Mouse (Mus musculus) embryonic facial prominence, embryonic 12.5 days (tissue): Measurements from ENCODE around the gene Cyb561d2. TPM values are rescaled to one million over a fixed set of nuclear protein-coding genes. Genes with fewer than 3 reads are reported as not detected.
A peak's percentile ranks its signal among the peaks of the same experiment; 100 is the strongest.
"Not testable (repeated sequence)": the region's sequence is repeated elsewhere in the genome, so short reads cannot be mapped to it uniquely, and the experiment has no call there.

Source experiments
- ATAC-seq: fragments of 200-750 bp; cut with Nextera tagmentation; 2 replicates; pipeline ENCODE4 v1.8.0; 2017; ENCODE audit not compliant: insufficient number of reproducible peaks, insufficient read depth, low FRiP score, low TSS enrichment
- H3K27ac ChIP-seq: fragments of 300-500 bp; sonication (generic); 2 replicates; pipeline ENCODE4 v1.5.1; 2016; ENCODE audit warnings: mild to moderate bottlenecking
- H3K27me3 ChIP-seq: fragments of 300-500 bp; sonication (generic); 2 replicates; pipeline ENCODE4 v1.6.1; 2016; ENCODE audit warnings: mild to moderate bottlenecking, moderate library complexity
- H3K36me3 ChIP-seq: fragments of 300-500 bp; sonication (generic); 2 replicates; pipeline ENCODE4 v1.6.1; 2016; ENCODE audit warnings: mild to moderate bottlenecking
- H3K4me1 ChIP-seq: fragments of 300-500 bp; sonication (generic); 2 replicates; pipeline ENCODE4 v1.6.1; 2016
- H3K4me2 ChIP-seq: fragments of 300-500 bp; sonication (generic); replicated peaks from 2 replicates; pipeline ENCODE4 v1.6.1; 2016; ENCODE audit warnings: mild to moderate bottlenecking, moderate library complexity
- H3K4me3 ChIP-seq: fragments of 300-500 bp; sonication (generic); 2 replicates; pipeline ENCODE4 v1.5.1; 2016; ENCODE audit warnings: mild to moderate bottlenecking
- H3K9ac ChIP-seq: fragments of 300-500 bp; sonication (generic); 2 replicates; pipeline ENCODE4 v1.6.1; 2016; ENCODE audit warnings: mild to moderate bottlenecking, moderate library complexity
- H3K9me3 ChIP-seq: fragments of 300-500 bp; sonication (generic); 2 replicates; pipeline ENCODE4 v1.6.1; 2016; ENCODE audit warnings: mild to moderate bottlenecking, moderate library complexity
- WGBS: fragments of 180-500 bp; shearing (Covaris S2); methylation state at CpG from one replicate; pipeline ENCODE4 v1.1.7; 2016; 5-methylcytosine and 5-hydroxymethylcytosine counted together
- polyA plus RNA-seq: library from polyadenylated mRNA; unstranded; fragments of >200 nt; fragmentation: Nextera tagmentation; extraction: Ambion mirVana; gene quantifications from 2 replicates; pipeline ENCODE4 v1.2.1, GENCODE M21; 2016

The Cyb561d2 gene
- polyA plus RNA-seq, 1 experiment from 2014 or later = 17.7 TPM

DNA sequence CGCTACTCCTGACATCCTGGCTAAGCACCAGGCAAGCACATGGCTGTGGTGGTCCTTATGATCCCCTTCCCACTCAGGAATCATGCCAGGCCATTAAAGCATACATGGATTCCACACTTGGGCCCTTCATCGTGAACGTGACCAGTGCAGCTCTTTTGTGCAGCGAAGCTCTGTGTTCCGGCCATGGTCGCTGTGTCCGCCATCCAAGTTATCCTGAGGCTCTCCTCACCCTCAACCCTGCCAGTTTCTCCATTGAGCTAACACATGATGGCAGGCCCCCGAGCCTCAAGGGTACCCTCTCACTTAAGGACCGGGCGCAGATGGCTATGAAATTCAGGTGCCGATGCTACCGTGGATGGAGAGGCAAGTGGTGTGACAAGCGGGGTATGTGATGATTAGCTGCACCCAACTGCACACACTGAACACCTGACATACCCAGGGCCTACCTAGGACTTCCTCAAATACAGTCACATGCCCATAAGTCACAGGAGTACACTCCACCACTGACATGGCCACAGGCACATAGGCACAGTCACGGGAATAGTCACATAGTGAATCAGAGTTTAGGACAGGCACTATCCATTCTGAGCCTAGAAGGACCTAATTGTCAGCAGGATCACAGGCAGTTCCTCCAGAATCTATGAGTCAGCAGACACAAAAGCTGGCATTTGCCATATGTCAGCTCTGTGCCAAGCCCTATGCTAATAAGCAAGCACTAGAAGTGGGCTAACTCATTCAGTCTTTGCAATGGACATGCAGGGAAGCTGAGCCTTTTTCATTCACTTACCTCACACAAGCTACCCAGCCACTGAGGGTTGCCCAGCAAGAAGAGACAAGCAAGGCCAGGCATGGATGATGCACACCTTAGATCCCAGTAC, 37.3 kb upstream of the Cyb561d2 start:
- WGBS = 94% methylated on average over 14 of the region's 14 CpGs
- ATAC-seq = no peak

DNA sequence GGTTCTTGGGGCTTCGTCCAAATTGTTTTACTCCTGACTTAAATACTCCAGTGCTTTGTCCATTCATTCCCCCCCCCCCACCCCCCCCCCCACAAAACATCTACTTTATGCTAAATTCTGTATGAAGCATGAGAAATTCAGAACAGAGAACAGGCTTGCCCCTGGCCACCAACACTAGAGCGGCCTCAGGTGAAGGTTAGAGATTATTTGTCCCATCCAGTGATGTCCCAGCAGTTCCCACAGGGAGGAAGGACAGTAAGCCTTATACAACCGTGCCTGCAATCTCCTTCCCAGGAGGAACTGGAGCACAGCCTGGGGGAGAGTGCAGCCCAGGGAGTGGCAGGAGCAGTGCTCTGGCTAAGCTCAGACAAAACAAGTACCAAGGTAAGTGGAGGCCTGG, 36.6 kb upstream of the Cyb561d2 start, which contains the start of gene Naa80:
TSS of gene Naa80 (plus strand) at position 301 of the 400 bp plus-strand sequence.
- 76% methylated on average over 3 of the region's 3 CpGs for WGBS
- H3K4me2 ChIP-seq = peak within 1 kb of the TSS; percentile 84
- H3K4me1 ChIP-seq = peaks cover 41% of the 10 kb centered on the region
- H3K4me3 ChIP-seq = no peak within 1 kb of the TSS
- no peak for ATAC-seq
- H3K9me3 ChIP-seq = no peaks in the 10 kb centered on the region
- 0 out of 2 replicates have a peak within 1 kb of the TSS, but pooled peaks have one; percentile 5 for H3K9ac ChIP-seq
- peak within 1 kb of the TSS; percentile 90 for H3K27ac ChIP-seq
- no peaks in the 10 kb centered on the region for H3K27me3 ChIP-seq
- peaks cover 21% of the 10 kb centered on the region for H3K36me3 ChIP-seq

More for the DNA sequence above, 37.3 kb upstream of the Cyb561d2 start:
- Histone ChIP-seq H3K9me3 (no peaks in the 10 kb centered on the region), H3K27me3 (no peaks in the 10 kb centered on the region), H3K36me3 (peaks cover 19% of the 10 kb centered on the region), H3K9ac (0 out of 2 replicates have a peak overlapping the region, but pooled peaks have one; percentile 5), H3K4me1 (peaks cover 41% of the 10 kb centered on the region), H3K4me2 (peak overlapping the region; percentile 84), H3K27ac (peak overlapping the region; percentile 90), H3K4me3 (no peak overlapping the region)

DNA sequence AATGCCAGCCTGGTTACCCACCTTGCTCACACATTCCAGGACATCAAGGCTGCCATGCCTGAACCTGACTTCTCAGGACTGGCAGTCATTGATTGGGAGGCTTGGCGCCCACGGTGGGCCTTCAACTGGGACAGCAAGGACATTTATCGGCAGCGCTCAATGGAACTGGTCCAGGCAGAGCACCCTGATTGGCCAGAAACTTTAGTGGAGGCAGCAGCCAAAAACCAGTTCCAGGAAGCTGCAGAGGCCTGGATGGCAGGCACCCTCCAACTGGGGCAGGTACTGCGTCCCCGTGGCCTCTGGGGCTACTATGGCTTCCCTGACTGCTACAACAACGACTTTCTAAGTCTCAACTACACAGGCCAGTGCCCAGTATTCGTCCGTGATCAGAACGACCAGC, 35.9 kb upstream of the Cyb561d2 start:
- Histone ChIP-seq H3K4me1 (peaks cover 41% of the 10 kb centered on the region), H3K27ac (no peak overlapping the region), H3K9me3 (no peaks in the 10 kb centered on the region), H3K27me3 (no peaks in the 10 kb centered on the region), H3K4me2 (peak overlapping the region; percentile 57; the same call in 1 of the 2 replicates), H3K4me3 (no peak overlapping the region), H3K36me3 (peaks cover 21% of the 10 kb centered on the region), H3K9ac (no peak overlapping the region)
- ATAC-seq = no peak
- WGBS = 93% methylated on average over 10 of the region's 10 CpGs

DNA sequence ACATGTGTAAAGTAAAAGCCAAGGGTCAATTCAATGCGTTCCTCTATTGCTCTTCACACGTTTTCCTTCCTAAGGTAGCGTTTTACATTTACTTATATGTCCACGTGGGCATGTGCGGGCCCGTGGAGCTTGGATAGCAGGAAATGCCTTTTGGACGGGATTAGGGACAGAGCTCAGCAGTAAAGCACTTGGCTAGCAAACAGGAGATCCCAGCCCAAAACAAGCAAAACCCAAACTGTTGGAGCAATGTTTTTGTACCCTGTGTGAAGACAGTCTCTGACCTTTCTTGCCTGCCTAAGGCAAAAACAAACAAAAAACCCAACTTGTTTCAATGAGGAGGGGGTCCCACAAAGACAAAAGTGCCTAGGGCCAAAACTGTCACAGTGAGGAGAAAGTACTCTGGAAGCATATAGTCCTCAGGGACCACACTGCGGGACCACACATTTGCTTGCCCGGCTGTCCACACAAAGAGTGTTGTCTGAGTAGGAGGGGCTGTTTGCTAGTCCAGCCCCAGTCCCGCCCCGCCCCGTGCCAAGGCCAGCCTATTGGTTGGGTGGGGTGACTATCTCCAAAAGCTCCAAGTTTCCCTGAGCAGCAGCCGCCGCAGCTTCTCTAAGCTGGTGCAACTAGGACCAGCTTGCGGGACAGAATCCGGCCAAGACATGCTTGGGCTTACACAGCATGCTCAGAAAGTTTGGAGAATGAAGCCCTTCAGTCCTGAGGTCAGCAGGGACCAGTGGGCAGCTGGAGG, 34.5 kb upstream of the Cyb561d2 start, which contains the start of gene Hyal1:
TSS of gene Hyal1 (plus strand) at position 571 of the 751 bp plus-strand sequence.
- ATAC-seq = peak; percentile 47
- Histone ChIP-seq H3K9me3 (no peaks in the 10 kb centered on the region), H3K27ac (peak within 1 kb of the TSS; percentile 75), H3K36me3 (peaks cover 30% of the 10 kb centered on the region), H3K4me3 (peak within 1 kb of the TSS; percentile 38), H3K9ac (peak within 1 kb of the TSS; percentile 57), H3K4me2 (peak within 1 kb of the TSS; percentile 57), H3K4me1 (peaks cover 36% of the 10 kb centered on the region), H3K27me3 (no peaks in the 10 kb centered on the region)
- 18% methylated on average over 16 of the region's 16 CpGs for WGBS

DNA sequence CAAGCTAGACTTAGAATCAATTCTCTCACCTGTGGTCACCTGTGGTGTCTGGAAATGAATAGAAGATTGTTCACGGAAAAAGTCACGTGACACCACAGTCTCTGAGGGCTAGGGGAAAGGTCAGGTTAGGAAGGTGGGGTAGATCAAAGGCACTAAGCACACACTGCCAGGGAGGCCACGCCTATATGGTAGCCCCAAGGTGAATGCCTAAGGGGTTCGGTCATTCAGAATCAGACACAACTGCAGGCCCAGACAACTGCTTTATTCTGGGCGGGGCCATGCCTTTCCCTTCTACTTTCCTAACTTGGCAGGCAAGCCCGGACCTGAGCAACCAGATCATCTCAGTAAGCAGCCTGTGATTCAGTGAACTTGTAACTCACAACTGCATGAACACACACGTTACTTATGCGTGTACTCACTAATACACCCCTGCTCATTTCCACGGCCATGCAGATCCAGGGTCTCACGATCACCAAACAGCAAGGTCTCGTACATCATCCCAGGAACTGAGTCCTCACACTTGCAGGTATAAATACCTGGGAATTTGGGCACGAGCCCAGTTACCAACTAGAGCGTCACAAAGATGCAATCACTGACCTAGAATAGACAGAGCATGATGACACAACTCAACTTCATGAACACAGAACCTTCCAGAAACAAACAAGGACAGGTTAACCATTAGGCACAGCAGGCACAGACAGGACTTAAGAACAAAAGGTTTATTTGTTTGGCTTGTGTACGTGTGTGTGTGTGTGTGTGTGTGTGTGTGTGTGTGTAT, 33.8 kb upstream of the Cyb561d2 start:
- Histone ChIP-seq H3K27ac (peak overlapping the region; percentile 75), H3K9ac (no peak overlapping the region), H3K9me3 (no peaks in the 10 kb centered on the region), H3K4me1 (peaks cover 40% of the 10 kb centered on the region), H3K36me3 (peaks cover 38% of the 10 kb centered on the region), H3K4me2 (peak overlapping the region; percentile 57; the same call in 1 of the 2 replicates), H3K4me3 (no peak overlapping the region), H3K27me3 (no peaks in the 10 kb centered on the region)
- WGBS = 76% methylated on average over 14 of the region's 14 CpGs
- no peak for ATAC-seq

DNA sequence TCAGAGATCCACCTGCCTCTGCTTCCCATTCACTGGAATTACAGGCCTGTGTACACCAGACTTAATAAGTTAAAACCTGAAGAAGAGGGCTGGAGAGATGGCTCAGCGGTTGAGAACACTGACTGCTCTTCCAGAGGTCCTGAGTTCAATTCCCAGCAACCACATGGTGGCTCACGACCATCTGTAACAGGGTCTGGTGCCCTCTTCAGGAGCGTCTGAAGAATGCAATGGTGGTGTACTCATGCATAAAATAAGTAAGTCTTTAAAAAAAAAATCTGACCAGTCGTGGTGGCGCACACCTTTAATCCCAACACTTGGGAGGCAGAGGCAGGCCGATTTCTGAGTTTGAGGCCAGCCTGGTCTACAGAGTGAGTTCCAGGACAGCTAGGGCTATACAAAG, 31.8 kb upstream of the Cyb561d2 start:
- H3K9ac ChIP-seq, H3K27me3 ChIP-seq, H3K27ac ChIP-seq, ATAC-seq, H3K4me3 ChIP-seq, H3K9me3 ChIP-seq, H3K4me2 ChIP-seq: not testable (repeated sequence)
- 87% methylated on average over 6 of the region's 6 CpGs for WGBS
- H3K4me1 ChIP-seq = peaks cover 41% of the 10 kb centered on the region
- H3K36me3 ChIP-seq = peaks cover 44% of the 10 kb centered on the region

DNA sequence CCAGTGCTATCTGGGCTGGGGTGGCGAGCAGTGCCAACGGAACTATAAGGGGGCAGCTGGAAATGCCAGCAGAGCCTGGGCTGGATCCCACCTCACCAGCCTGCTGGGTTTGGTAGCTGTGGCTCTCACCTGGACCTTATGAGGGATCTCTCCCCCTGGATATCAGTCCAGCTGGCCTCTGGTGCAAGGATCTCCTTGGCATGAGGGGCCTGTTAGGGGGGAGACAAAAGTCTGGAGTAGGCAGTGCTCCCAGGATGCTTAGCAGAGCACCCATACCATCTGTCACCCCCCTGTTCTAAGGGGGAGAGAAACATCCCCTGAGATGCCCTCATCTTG, 30.3 kb upstream of the Cyb561d2 start:
- WGBS = 97% methylated on average over 2 of the region's 2 CpGs
- Histone ChIP-seq H3K27me3 (no peaks in the 10 kb centered on the region), H3K27ac (no peak overlapping the region), H3K4me3 (no peak overlapping the region), H3K9me3 (no peaks in the 10 kb centered on the region), H3K9ac (no peak overlapping the region), H3K4me1 (peaks cover 40% of the 10 kb centered on the region), H3K36me3 (peaks cover 44% of the 10 kb centered on the region), H3K4me2 (no peak overlapping the region)
- ATAC-seq = no peak

DNA sequence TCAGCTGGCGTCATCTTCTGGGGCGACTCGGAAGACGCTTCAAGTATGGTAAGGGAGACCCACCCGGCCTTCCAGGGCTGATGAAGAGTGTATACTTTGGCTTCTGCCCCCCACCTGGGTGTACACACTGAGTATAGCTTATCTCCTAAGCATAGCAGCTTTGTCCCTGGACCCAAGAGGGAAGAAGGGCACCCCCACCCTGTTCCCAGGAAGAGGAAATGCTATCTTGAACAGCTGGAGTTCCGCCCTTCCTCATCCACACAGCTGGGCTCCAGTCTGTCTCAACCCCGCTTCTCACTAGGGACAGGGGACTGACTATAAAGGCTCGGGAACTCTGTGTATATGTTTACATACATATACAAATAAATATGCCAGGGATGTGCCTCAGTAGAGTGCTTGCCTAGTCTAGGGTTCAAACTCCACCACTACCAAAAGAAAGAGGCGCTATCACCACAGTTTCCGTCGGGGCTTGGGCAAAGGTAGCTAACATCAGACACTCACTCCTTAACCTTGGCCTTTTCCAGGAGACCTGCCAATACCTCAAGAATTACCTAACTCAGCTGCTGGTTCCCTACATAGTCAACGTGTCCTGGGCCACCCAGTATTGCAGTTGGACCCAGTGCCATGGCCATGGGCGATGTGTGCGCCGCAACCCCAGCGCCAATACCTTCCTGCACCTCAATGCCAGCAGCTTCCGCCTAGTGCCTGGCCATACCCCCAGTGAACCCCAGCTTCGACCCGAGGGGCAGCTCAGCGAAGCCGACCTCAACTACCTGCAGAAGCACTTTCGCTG, 29.7 kb upstream of the Cyb561d2 start:
- WGBS = 95% methylated on average over 22 of the region's 22 CpGs
- no peak overlapping the region for H3K27ac ChIP-seq
- peaks cover 40% of the 10 kb centered on the region for H3K4me1 ChIP-seq
- no peak for ATAC-seq
- peaks cover 44% of the 10 kb centered on the region for H3K36me3 ChIP-seq
- peak overlapping the region; percentile 86 for H3K4me2 ChIP-seq
- H3K4me3 ChIP-seq = no peak overlapping the region
- H3K9ac ChIP-seq = peak overlapping the region; percentile 84; the same call in 1 of the 2 replicates
- H3K9me3 ChIP-seq = no peaks in the 10 kb centered on the region
- no peaks in the 10 kb centered on the region for H3K27me3 ChIP-seq

DNA sequence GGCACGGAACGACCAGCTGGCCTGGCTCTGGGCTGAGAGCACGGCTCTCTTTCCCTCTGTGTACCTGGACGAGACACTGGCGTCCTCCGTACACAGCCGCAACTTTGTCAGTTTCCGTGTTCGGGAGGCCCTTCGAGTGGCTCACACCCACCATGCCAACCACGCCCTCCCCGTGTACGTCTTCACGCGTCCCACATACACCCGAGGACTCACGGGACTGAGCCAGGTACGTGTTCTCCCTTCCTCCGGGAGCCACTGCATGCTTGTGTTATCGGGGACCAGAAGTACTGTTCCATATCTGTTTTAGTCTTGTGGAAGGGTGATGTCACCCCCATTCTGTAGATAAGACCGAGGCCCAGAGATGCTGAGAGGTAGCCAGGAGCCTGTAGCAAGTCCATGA, 28.9 kb upstream of the Cyb561d2 start:
- peak overlapping the region; percentile 89 for H3K4me3 ChIP-seq
- no peak overlapping the region for H3K27ac ChIP-seq
- 92% methylated on average over 21 of the region's 21 CpGs for WGBS
- no peak for ATAC-seq
- no peaks in the 10 kb centered on the region for H3K9me3 ChIP-seq
- H3K27me3 ChIP-seq = no peaks in the 10 kb centered on the region
- peaks cover 47% of the 10 kb centered on the region for H3K36me3 ChIP-seq
- peaks cover 32% of the 10 kb centered on the region for H3K4me1 ChIP-seq
- H3K4me2 ChIP-seq = peak overlapping the region; percentile 86
- peak overlapping the region; percentile 84 for H3K9ac ChIP-seq

DNA sequence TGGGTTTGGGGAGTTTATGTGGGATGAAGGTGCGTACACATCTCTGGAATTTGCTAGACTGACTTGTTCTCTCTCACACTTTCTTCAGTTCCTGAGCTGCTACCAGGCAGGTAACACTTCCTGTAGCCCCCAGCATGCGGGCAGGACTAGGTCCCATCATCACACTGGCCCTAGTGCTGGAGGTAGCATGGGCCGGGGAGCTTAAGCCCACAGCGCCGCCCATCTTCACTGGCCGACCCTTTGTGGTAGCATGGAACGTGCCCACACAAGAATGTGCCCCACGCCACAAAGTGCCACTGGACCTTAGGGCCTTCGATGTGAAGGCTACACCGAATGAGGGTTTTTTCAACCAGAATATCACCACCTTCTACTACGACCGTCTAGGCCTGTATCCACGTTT, 28.0 kb upstream of the Cyb561d2 start:
- H3K4me1 ChIP-seq = peaks cover 32% of the 10 kb centered on the region
- no peaks in the 10 kb centered on the region for H3K9me3 ChIP-seq
- H3K36me3 ChIP-seq = peaks cover 53% of the 10 kb centered on the region
- H3K4me3 ChIP-seq = peak overlapping the region; percentile 89
- ATAC-seq = no peak
- peak overlapping the region; percentile 88 for H3K27ac ChIP-seq
- WGBS = 47% methylated on average over 13 of the region's 13 CpGs
- H3K9ac ChIP-seq = peak overlapping the region; percentile 84
- H3K4me2 ChIP-seq = peak overlapping the region; percentile 86
- H3K27me3 ChIP-seq = no peaks in the 10 kb centered on the region
